Mouse (Mus musculus) heart, embryonic 12.5 days (tissue): Measurements from ENCODE around the gene Cd247. TPM values are rescaled to one million over a fixed set of nuclear protein-coding genes. Genes with fewer than 3 reads are reported as not detected.

Experiments used
- ATAC-seq: fragments of 200-750 bp; cut with Nextera tagmentation; 2 replicates; pipeline ENCODE4 v1.8.0; 2017; ENCODE audit warnings: moderate TSS enrichment, moderate library complexity; ENCODE audit not compliant: insufficient number of reproducible peaks, low FRiP score
- H3K27ac ChIP-seq: fragments of 300-500 bp; sonication (generic); 2 replicates; pipeline ENCODE4 v1.5.1; 2016; ENCODE audit warnings: mild to moderate bottlenecking, moderate library complexity; ENCODE audit not compliant: poor library complexity, severe bottlenecking
- H3K27me3 ChIP-seq: fragments of 300-500 bp; sonication (generic); replicated peaks from 2 replicates; pipeline ENCODE4 v1.6.1; 2016; ENCODE audit warnings: mild to moderate bottlenecking, moderate library complexity
- H3K36me3 ChIP-seq: fragments of 300-500 bp; sonication (generic); 2 replicates; pipeline ENCODE4 v1.6.1; 2016; ENCODE audit warnings: mild to moderate bottlenecking, moderate library complexity
- H3K4me1 ChIP-seq: fragments of 300-500 bp; sonication (generic); replicated peaks from 2 replicates; pipeline ENCODE4 v1.6.1; 2016; ENCODE audit warnings: mild to moderate bottlenecking
- H3K4me2 ChIP-seq: fragments of 300-500 bp; sonication (generic); 2 replicates; pipeline ENCODE4 v1.6.1; 2016; ENCODE audit warnings: mild to moderate bottlenecking, moderate library complexity
- H3K4me3 ChIP-seq: fragments of 300-500 bp; sonication (generic); 2 replicates; pipeline ENCODE4 v1.5.1; 2016; ENCODE audit warnings: mild to moderate bottlenecking
- H3K9ac ChIP-seq: fragments of 300-500 bp; sonication (generic); 2 replicates; pipeline ENCODE4 v1.6.1; 2016; ENCODE audit warnings: mild to moderate bottlenecking, moderate library complexity
- H3K9me3 ChIP-seq: fragments of 300-500 bp; sonication (generic); replicated peaks from 2 replicates; pipeline ENCODE4 v1.6.1; 2016; ENCODE audit warnings: mild to moderate bottlenecking, moderate library complexity
- WGBS: fragments of 180-500 bp; shearing (Covaris S2); methylation state at CpG from one replicate; pipeline ENCODE4 v1.1.7; 2016; 5-methylcytosine and 5-hydroxymethylcytosine counted together
- polyA plus RNA-seq: library from polyadenylated mRNA; unstranded; fragments of >200 nt; fragmentation: Nextera tagmentation; extraction: Ambion mirVana; gene quantifications from 2 replicates; pipeline ENCODE4 v1.2.1, GENCODE M21; 2016

Gene Cd247
- polyA plus RNA-seq, 1 experiment from 2014 or later = 0.38 TPM

GRCm38 (mm10) chr1:165913720-165914415 is 125.4 kb downstream of the Cd247 start:
- Histone ChIP-seq H3K4me3 (no peak overlapping the region), H3K36me3 (peaks cover 17% of the 10 kb centered on the region), H3K9me3 (no peaks in the 10 kb centered on the region), H3K4me1 (no peaks in the 10 kb centered on the region), H3K9ac (no peak overlapping the region), H3K4me2 (no peak overlapping the region), H3K27me3 (no peaks in the 10 kb centered on the region), H3K27ac (no peak overlapping the region)
- ATAC-seq = no peak
- WGBS = 95% methylated on average over 2 of the region's 2 CpGs

DNA sequence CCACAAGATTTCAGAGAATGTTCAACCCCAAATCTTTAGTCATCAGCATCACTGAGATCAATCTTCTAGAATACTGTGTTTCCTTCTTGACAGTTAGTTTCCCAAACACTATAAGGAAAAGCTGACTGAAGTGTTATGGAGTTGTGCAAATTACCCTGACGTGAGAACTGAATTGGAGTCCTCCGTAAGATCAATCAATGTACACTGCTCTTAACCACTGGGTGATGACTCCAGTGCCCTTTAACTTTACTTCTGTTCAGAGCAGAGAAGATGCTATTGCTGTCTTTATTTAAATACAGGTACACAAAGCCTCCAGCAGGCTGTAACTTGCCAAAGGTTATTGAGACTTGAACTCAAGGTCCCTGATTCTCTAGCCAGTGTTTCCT is 125.9 kb downstream of the Cd247 start:
- no peaks in the 10 kb centered on the region for H3K4me1 ChIP-seq
- WGBS = 91% methylated on average over 2 of the region's 2 CpGs

GRCm38 (mm10) chr1:165921026-165921425 is 132.5 kb downstream of the Cd247 start:
- H3K4me1 ChIP-seq = 0 out of 2 replicates have a peak, but pooled peaks cover 6% of the 10 kb centered on the region
- H3K27ac ChIP-seq = no peak overlapping the region
- peaks cover 7% of the 10 kb centered on the region for H3K36me3 ChIP-seq
- no peak for ATAC-seq
- no peak overlapping the region for H3K9ac ChIP-seq
- H3K9me3 ChIP-seq = no peaks in the 10 kb centered on the region
- no peaks in the 10 kb centered on the region for H3K27me3 ChIP-seq
- WGBS = 71% methylated on average over 3 of the region's 3 CpGs
- H3K4me2 ChIP-seq = no peak overlapping the region
- no peak overlapping the region for H3K4me3 ChIP-seq

More for the DNA sequence above, 125.9 kb downstream of the Cd247 start:
- no peak for ATAC-seq
- H3K4me2 ChIP-seq = no peak overlapping the region
- H3K36me3 ChIP-seq = peaks cover 15% of the 10 kb centered on the region
- no peak overlapping the region for H3K9ac ChIP-seq
- no peak overlapping the region for H3K27ac ChIP-seq
- no peaks in the 10 kb centered on the region for H3K9me3 ChIP-seq
- no peak overlapping the region for H3K4me3 ChIP-seq
- H3K27me3 ChIP-seq = no peaks in the 10 kb centered on the region

DNA sequence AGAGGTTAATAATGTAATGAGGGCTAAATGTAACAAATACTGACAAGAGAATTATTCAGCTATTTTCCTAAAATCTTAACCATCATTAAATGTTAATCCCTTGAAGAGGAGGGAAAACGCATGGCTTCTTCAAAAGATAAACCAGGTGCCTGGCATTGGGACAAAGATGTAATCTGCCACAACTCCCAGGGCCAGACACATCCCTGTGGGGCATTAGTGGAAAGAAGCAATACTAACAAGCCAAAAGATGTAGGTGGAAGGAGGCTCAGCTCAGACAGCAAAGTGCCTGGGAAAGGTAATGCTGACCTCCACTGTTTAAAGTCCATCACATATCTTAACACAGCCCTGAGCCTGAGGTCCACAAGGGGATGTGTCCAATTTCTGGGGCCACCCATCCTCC is 134.0 kb downstream of the Cd247 start:
- 0 out of 2 replicates have a peak, but pooled peaks cover 8% of the 10 kb centered on the region for H3K4me1 ChIP-seq
- H3K27me3 ChIP-seq = no peaks in the 10 kb centered on the region
- no peak overlapping the region for H3K27ac ChIP-seq
- WGBS = 77% methylated on average over 1 of the region's 1 CpGs
- H3K36me3 ChIP-seq = no peaks in the 10 kb centered on the region
- ATAC-seq = no peak
- no peak overlapping the region for H3K4me3 ChIP-seq
- no peaks in the 10 kb centered on the region for H3K9me3 ChIP-seq
- H3K9ac ChIP-seq = no peak overlapping the region
- H3K4me2 ChIP-seq = no peak overlapping the region

DNA sequence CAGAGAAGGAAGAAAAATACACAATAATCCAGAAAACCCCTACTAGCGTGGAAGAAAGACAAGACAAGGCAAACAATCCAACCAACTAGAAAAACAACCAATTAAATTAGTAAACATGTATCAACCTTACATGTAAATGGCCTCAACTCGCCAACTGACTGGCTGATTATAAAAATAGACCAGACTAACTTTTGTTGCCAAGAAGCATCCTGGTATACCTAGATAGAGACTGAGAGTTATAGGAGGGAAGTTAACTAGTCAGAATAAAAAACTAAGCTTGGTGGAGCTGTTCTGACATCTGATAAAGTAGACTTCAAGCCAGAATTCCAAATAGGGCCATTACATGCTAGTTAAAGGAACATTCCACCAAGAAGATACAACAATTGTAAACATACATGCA is 136.7 kb downstream of the Cd247 start:
- H3K4me2 ChIP-seq = no peak overlapping the region
- H3K36me3 ChIP-seq = no peaks in the 10 kb centered on the region
- no peaks in the 10 kb centered on the region for H3K27me3 ChIP-seq
- H3K4me3 ChIP-seq = no peak overlapping the region
- H3K9me3 ChIP-seq = no peaks in the 10 kb centered on the region
- WGBS = 84% methylated on average over 2 of the region's 2 CpGs
- ATAC-seq = no peak
- H3K27ac ChIP-seq = no peak overlapping the region
- H3K4me1 ChIP-seq = peaks cover 8% of the 10 kb centered on the region
- H3K9ac ChIP-seq = no peak overlapping the region

Other genes with a start within 250 kb of the Cd247 start
- 126 and 135 TPM in 2 replicates for gene Mpzl1, start 154.1 kb upstream of the Cd247 start, polyA plus RNA-seq
- 113 and 122 TPM in 2 replicates for gene Rcsd1, start 78.9 kb upstream of the Cd247 start, polyA plus RNA-seq
- gene Creg1, start 24.9 kb upstream of the Cd247 start, polyA plus RNA-seq = 94.9 and 109 TPM in 2 replicates
- gene Pou2f1, start 214.0 kb downstream of the Cd247 start, polyA plus RNA-seq = 11.9 and 12.8 TPM in 2 replicates